Mouse (Mus musculus): ENCODE results near the gene Taf1c.

Gene Taf1c

DNA sequence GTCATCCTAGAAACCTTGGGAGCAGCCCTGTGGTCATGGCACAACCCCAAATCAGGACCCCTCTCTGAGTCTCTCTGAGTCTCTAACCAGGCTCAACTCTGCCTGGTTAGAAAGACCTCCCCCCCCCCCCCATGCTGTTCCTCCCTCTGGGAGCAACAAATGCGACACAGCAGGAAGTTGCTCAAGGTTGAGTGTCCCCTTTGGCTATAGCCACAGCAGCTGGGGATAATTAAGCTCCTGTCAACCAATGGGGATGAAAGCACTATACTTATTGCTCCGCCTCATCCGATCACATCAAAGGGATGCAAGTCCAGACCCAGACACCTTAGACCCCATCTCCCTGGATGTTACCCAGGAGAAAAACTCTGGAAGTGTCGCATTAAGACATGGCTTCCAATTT lies 17.5 kb upstream of the Taf1c start:
- no peak for DNase-seq

DNA sequence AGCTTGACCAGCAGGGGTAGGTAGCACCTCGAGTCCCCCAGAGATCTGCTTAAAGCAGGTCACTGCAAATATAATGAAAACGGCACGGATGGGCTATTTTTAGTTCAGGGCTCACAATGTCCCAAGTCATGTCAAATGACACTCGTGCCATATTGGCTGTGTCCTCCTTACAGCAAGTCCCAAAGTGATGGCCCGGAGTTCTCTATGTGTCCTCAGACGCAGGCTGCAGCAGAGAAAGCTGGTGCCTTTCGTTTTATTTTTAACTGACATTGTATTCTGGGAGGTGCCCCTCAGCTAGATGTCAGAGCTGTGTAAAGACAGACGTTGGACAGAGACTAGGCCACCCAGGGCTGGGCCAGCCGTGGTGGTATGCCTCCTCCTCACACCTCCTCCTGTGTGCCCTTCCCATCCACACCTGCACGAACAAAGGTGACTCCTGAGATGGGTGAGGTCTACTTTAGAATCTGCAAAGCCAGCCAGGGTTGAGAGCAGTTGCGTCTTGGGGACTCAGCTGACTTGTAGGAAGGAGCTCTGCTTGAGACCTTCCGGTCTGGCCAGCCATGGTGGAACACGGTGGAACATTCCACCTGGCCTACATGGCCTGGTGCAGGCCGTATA lies 15.9 kb upstream of the Taf1c start:
- DNase-seq, result no peak

DNA sequence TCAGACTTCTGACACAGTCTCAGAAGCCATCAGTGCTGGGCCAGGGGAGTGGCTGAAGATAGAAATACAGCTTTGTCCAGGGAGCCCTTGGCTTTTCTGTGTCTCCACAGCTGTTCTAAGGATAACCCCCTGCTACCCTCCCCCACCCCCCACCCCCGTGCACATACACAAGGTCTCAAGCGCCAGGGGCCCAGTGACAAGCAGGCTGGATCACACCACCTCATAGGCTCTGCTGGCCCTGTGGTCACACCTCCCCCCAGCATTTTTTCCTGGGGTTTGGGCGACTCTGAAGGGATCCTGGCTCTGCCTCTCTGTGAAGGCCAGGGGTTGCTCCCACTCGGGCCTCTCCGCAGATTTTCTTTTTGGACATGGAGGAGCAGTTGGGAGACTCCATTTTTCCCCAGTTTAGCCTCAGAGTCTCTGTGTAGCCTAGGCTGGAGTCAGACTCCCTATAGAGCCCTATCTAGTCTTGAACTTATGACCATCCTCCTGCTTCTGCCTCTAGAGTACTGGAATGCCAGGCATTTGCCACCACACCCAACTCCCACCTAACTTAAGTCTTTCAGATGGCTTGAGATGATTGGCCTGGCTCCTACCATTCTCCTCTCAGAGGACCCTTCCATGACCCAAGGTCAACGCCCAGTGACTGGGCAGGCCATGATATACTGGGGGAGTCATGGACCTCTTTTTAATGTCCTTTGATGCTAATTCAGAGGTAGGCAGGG lies 15.3 kb upstream of the Taf1c start:
- DNase-seq, result no peak

- DNase-seq, result no peak
Observed at GRCm38 (mm10) chr8:119618887-119619286, 13.9 kb upstream of the Taf1c start.

GRCm38 (mm10) chr8:119617586-119617985 lies 12.6 kb upstream of the Taf1c start:
- DNase-seq, result no peak

DNA sequence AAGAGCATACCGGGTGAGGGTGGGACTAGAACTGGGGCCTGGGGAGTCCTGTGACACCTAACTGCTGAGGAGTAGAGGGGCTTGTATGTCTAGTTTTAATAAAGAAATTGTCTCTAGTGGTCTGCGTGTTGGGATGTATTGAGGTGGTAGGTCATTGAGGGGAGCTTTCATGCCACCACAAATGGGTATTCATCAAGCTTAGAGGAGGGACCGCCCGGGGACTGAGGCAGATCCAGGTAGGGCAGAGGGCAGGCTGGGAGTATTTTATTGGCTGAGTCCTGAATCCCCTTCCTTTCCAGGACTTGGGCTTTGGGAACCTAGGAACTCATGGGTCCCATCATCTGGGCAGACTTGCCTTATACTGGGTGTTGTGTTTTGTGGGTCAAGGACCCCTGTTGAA lies 11.8 kb upstream of the Taf1c start:
- no peak for DNase-seq

- DNase-seq, result no peak
Observed at GRCm38 (mm10) chr8:119616358-119616757, 11.3 kb upstream of the Taf1c start.

DNA sequence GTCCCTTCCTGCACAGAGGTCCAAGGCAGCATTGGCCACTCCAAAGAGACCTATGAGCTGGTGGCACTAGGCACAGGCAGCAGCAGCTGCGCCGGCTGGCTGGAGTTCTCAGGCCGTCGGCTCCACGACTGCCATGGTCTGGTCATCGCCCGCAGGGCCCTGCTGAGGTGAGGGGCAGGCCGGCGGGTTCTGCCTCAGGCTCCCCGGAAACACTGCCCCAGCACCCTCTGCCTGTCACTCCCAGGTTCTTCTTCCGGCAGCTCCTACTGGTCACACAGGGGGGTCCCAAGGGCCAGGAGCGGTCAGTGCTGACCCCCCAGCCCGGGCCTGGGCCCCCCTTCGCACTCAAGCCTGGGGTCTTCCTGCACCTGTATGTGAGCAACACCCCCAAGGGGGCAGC lies 10.1 kb upstream of the Taf1c start:
- DNase-seq, result no peak

- DNase-seq, result no peak
Observed at GRCm38 (mm10) chr8:119612471-119612870, 7.4 kb upstream of the Taf1c start, which contains the start of gene Adad2. Adad2 (plus strand) TSS chr8:119612747.

DNA sequence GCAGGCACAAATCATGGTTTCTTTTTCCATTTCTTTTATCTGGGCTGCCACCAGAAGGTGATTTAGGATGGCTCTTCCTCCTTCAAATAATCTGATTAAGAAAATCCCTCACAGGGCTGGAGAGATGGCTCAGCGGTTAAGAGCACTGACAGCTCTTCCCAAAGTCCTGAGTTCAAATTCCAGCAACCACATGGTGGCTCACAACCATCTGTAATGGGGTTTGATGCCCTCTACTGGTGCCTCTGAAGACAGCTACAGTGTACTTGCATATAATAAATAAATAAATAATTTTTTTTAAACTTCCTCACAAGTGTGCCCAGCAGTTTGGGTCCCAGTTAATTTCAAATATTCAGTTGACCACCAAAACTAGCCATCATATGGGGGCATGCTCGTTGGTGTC lies 1.2 kb upstream of the Taf1c start:
- DNase-seq, result no peak

DNA sequence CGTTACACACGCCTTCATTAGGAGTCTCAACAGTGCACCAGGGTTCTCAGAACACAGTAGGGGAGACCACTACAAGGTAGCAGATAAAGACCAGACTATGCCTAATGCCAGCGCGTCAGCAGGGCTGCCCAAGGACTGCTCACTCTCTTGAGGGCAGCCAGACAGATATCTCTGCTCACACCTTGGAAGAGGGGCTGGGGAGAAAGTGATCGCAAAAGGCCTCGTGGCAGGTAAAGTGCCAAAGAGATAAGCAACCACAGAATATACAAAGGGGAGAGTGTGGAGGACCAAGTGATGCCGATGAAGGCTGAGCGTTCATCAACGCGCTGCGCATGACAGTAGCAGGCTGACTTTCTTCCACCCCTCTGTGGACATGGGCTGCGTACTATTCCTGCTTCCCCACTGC lies 621 bp downstream of the Taf1c start:
- DNase-seq, result no peak

GRCm38 (mm10) chr8:119603771-119604170 lies 1.3 kb downstream of the Taf1c start:
- no peak for DNase-seq

- DNase-seq, result no peak
Observed at GRCm38 (mm10) chr8:119591456-119591855, 13.6 kb downstream of the Taf1c start.

- no peak for DNase-seq
Observed at GRCm38 (mm10) chr8:119590348-119590747, 14.7 kb downstream of the Taf1c start.

DNA sequence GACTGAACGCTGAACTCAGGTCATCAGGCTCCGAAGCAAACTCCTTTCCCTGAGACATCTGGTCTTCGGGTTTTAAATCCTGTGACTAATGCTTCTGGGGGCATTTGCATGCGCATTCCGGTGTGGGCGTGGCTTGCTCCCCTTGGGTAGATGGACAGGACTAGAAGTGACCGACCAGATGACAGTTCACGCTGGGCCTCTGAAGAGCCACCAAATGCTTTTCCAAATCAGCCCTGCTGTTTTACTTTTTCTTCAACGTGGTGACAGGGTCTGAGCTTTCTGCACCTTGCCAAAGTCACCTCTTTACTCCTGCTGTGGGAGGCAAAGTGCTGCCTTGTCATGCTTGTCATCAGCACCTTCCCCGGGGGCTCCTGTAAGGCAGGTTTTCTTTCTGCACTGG lies 16.2 kb downstream of the Taf1c start:
- no peak for DNase-seq

DNA sequence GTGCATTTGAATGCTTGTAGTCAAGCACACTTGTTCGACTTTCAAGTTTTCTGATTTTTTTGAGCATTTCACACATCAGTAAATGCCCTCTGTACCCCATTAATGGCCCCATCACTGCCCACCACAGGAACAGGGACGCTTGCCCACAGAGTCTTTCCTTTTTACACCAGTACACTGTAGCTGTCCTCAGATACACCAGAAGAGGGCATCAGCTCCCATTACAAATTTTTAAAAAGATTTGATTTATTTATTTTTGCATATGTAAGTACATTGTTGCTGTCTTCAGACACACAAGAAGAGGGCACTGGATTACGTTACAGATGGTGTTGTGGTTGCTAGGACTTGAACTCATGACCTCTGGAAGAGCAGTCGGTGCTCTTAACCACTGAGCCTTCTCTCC lies 16.7 kb downstream of the Taf1c start:
- DNase-seq, result no peak

GRCm38 (mm10) chr8:119585901-119586300 lies 19.1 kb downstream of the Taf1c start:
- no peak for DNase-seq

DNA sequence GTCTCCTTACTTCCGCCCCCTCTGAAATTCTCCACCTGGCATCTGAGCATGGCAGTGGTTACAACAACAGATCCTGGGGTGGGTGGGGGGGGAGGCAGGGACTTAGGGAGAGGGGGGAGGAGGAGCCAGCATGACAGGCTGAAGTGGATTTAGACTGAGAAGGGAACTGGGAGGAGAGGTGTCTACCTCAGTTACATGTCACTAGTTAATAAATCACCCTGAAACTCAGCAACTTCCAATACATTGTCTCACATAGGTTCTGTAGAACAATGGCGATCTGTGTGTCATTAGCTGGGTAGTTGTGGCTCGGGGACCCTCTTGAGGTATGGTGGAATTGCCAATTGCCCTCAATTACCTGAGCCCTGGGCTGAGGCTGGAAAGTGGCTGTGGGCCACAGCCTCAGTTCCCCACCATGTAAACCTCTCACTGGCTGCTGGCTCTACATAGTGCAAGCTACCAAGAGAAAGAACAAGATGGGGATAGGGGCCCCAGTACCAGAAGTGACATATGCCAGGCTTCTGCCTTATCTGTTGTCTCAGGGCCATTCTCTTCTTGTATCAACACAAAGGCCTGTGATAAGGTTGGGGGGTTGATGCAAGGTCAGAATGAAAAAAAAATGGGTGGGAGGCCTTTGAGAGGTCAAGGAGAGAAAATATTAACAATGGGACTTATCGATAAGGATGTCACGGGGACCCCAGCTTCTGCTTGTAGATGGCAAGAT lies 24.4 kb downstream of the Taf1c start:
- DNase-seq, result no peak

- DNase-seq, result no peak
Observed at GRCm38 (mm10) chr8:119579096-119579495, 25.9 kb downstream of the Taf1c start.

GRCm38 (mm10) chr8:119575366-119575726 lies 29.7 kb downstream of the Taf1c start:
- DNase-seq, result no peak

DNA sequence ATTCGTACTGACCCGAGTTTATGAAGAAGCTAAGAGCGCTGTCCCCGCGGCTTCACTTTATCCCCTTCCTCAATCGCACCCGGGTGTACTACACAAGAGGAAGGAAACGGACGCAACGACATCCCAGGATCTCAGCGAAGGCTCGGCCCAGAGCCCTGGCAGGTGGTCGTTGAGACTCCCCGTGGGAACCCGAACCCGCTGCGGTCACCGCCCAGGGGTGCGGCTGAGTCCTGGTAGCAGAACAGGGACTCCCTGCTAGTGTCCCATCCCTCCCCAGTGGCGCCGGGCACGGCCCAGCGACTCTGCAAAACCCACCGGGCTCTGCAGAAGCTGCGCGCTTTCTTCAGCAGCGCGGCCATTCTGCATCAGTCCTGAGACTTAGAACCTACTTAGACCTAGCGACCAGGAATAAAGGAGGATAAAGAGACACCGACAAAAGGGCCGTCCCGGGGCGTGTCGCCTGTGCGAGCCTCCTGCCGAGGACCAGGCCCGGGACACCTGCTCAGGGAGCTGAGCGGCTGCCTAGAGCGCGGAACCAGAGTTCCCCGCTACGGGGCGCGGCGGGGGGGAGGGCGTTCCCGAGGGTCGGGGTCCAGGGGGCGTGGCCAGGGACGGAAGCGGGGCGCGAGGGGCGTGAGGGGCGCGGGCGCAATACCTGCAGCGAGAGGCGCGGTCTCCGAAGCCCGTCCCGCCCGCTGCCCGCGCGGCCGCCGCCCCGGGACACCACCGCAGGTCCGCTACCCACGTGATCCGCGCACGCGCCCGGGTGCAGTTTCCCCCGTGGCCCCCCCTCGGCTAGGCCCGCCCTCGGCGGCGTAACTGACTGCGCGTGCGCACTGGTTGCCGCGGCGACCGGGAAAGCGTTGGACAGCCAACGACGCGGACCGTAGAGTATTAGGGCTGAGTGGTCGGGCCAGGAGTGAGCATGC lies 30.3 kb downstream of the Taf1c start, which contains the start of the genes Hsdl1 and Dnaaf1:
TSS of gene Hsdl1 (minus strand) at position 747 of the 929 bp plus-strand sequence.
TSS of gene Dnaaf1 (plus strand) at position 799 of the 929 bp plus-strand sequence.
- peak; percentile 97 for DNase-seq

DNA sequence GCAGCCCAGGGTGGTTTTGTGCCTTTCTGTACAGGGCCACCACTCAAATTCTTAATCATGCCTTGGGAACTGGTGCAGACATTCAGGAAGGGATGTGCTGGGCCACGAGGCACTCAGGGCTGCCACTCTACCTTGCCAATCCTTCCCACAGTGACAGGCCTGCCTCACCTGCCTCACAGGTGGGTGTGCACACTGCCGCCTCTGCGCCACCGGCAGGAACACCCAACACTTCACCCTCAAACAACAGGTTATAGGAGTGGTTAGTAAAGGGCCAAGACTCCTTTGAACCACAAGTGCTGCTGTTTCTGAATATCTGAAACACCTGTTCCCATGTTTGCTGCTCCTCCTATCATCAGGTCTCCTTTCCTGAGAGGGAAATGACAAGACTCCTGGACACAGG lies 32.6 kb downstream of the Taf1c start:
- DNase-seq, result peak; percentile 16

GRCm38 (mm10) chr8:119571135-119571534 lies 33.9 kb downstream of the Taf1c start:
- DNase-seq, result no peak
